Mouse (Mus musculus) forebrain, embryonic 15.5 days (tissue): ENCODE measurements at regions not wholly inside any gene's neighbourhood (a gene's known extent, or its start where the extent isn't known, plus 50 kb on each side); places are given as distances from the start of the nearest gene placed in this dataset.

Experiments used
- ATAC-seq: fragments of 200-750 bp; cut with Nextera tagmentation; replicated peaks from 2 replicates; pipeline ENCODE4 v1.8.0; 2017; ENCODE audit warnings: mild to moderate bottlenecking, moderate TSS enrichment, moderate library complexity
- H3K27ac ChIP-seq: fragments of 300-500 bp; sonication (generic); replicated peaks from 2 replicates; pipeline ENCODE4 v1.5.1; 2015; ENCODE audit warnings: mild to moderate bottlenecking, inconsistent platforms
- H3K27me3 ChIP-seq: fragments of 300-500 bp; sonication (generic); 2 replicates; pipeline ENCODE4 v1.6.1; 2015; ENCODE audit warnings: inconsistent platforms
- H3K36me3 ChIP-seq: fragments of 300-500 bp; sonication (generic); 2 replicates; pipeline ENCODE4 v1.6.1; 2015; ENCODE audit warnings: mild to moderate bottlenecking, inconsistent platforms
- H3K4me1 ChIP-seq: fragments of 300-500 bp; sonication (generic); 2 replicates; pipeline ENCODE4 v1.6.1; 2015; ENCODE audit warnings: inconsistent platforms
- H3K4me2 ChIP-seq: fragments of 300-500 bp; sonication (generic); replicated peaks from 2 replicates; pipeline ENCODE4 v1.6.1; 2015; ENCODE audit warnings: mild to moderate bottlenecking, inconsistent platforms
- H3K4me3 ChIP-seq: fragments of 300-500 bp; sonication (generic); 2 replicates; pipeline ENCODE4 v1.5.1; 2015; ENCODE audit warnings: mild to moderate bottlenecking, inconsistent platforms
- H3K9ac ChIP-seq: fragments of 300-500 bp; sonication (generic); replicated peaks from 2 replicates; pipeline ENCODE4 v1.6.1; 2015; ENCODE audit warnings: mild to moderate bottlenecking, inconsistent platforms
- H3K9me3 ChIP-seq: fragments of 300-500 bp; sonication (generic); 2 replicates; pipeline ENCODE4 v1.6.1; 2016; ENCODE audit warnings: inconsistent platforms
- WGBS: fragments of 180-500 bp; shearing (Covaris S2); methylation state at CpG from one replicate; pipeline ENCODE4 v1.1.7; 2015; ENCODE audit warnings: mixed read lengths; 5-methylcytosine and 5-hydroxymethylcytosine counted together

DNA sequence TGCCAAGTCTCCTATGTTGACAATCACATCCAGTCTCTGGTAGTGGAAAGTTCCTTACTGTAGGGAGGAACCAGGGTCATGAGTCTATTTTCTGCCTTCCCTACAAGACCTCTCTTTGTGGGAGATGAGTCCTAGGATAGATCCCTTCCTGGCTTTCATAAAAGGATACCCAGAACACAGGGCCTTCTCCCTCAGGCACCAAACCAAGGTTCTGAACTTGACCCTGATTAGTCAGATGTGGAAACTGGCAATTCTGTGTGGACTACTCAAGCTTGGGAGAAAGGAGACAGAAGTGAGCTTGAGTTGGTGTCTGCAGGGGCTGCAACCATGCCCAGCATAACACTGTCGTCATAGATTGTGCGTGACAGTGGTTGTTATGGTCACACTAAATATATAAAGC lies 293.6 kb upstream of the Hs6st1 start:
- no peaks in the 10 kb centered on the region for H3K9me3 ChIP-seq

DNA sequence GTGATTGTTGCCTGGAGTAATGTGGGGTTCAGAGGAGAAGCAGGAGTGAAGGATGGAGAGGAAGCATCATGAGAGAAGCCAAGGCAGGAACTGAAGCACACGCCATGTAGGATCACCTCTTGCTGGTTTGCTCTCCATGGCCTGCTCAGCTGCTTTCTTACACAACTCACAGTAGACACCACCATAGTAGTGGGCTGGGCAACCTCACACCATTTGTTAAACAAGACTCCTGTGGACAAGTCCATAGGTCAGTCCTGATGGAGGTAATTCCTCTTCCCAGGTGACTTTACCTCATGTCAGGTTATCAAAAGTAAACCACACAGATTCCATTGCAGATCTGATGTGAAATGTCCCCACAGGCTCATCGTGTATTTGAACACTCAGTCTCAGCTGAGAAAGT lies 285.5 kb upstream of the Hs6st1 start:
- Histone ChIP-seq H3K9me3 (no peaks in the 10 kb centered on the region), H3K4me3 (no peak overlapping the region), H3K9ac (no peak overlapping the region), H3K4me2 (no peak overlapping the region), H3K27ac (no peak overlapping the region), H3K27me3 (no peaks in the 10 kb centered on the region), H3K4me1 (no peaks in the 10 kb centered on the region), H3K36me3 (no peaks in the 10 kb centered on the region)
- WGBS, result 82% methylated on average over 2 of the region's 2 CpGs
- no peak for ATAC-seq

More for the DNA sequence above, 293.6 kb upstream of the Hs6st1 start:
- Histone ChIP-seq H3K4me2 (no peak overlapping the region), H3K9ac (no peak overlapping the region), H3K27me3 (no peaks in the 10 kb centered on the region), H3K4me1 (no peaks in the 10 kb centered on the region), H3K27ac (no peak overlapping the region), H3K4me3 (no peak overlapping the region), H3K36me3 (no peaks in the 10 kb centered on the region)
- no peak for ATAC-seq
- WGBS, result 91% methylated on average over 2 of the region's 2 CpGs

DNA sequence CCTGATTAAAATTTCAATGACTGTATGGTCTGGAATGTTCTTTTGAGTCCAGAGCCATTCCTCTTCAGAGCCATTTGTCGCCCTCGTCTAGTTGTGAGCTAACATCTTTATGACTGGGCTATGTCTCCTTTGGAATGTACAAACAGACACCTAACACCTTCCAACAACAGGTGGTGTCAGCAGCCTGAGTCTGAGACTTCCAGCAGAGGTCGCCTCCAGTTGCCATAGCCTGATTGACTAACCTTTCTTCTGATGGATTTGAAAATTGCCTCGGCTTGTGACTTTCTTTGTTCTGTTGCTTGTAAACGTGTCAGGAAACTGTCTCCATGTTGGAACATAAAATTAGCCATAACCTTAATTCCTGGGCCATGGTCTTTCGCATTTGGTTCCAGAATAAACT lies 284.8 kb upstream of the Hs6st1 start:
- H3K4me1 ChIP-seq, result no peaks in the 10 kb centered on the region
- H3K4me2 ChIP-seq, result no peak overlapping the region
- H3K9ac ChIP-seq, result no peak overlapping the region
- H3K27me3 ChIP-seq, result no peaks in the 10 kb centered on the region
- H3K36me3 ChIP-seq, result no peaks in the 10 kb centered on the region
- ATAC-seq, result no peak
- no peak overlapping the region for H3K4me3 ChIP-seq
- WGBS, result 86% methylated on average over 6 of the region's 6 CpGs
- H3K9me3 ChIP-seq, result no peaks in the 10 kb centered on the region
- H3K27ac ChIP-seq, result no peak overlapping the region

DNA sequence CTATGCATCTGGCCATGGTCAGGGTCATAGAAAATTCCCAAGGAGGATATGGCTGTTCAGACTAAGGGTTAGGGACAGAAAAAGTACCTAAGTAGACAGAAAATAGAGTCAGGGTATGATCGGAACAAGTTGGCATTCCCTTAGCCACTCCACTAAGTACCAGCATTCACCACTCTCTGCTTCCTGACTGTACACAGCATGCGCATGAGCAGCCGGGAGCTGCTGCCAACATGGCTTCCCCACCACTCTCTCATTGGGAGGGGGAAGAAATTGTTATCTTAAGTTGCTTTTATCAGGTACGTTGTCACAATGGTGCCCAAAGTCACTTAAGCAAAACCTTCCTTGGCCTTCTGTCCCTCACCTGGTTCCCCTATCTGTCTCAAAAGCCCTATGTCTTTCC lies 282.0 kb upstream of the Hs6st1 start:
- H3K9ac ChIP-seq, result no peak overlapping the region
- WGBS, result 88% methylated on average over 4 of the region's 4 CpGs

DNA sequence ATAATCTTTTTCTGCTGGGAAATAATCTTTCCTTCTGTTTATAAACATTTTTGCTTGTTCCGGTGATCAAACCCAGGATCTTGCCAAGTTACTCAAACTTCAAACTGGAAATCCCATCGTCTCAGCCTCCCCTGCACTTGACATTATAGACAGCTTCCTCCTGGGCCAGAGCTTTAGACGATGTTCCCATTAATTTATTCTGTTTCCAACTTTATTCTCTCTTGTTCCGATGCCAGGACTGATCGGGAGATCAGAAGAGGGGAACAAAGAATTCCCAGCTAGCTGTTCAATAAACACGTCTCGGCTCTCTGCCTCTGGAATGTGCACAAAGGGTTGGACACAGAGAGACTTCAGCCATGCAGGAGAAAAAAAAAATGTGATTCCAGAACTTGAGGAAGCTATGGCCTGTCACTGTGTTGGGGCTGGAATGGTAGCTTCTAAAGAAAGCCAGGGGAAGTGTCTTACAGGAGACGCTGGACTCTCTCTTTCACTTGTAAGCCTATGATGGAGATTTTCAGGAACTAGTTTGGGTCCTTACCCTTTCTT lies 281.5 kb upstream of the Hs6st1 start:
- no peak overlapping the region for H3K4me2 ChIP-seq
- no peak overlapping the region for H3K4me3 ChIP-seq
- no peak overlapping the region for H3K27ac ChIP-seq
- 34% methylated on average over 8 of the region's 8 CpGs for WGBS
- no peak overlapping the region for H3K9ac ChIP-seq
- no peak for ATAC-seq
- H3K4me1 ChIP-seq, result no peaks in the 10 kb centered on the region
- H3K9me3 ChIP-seq, result no peaks in the 10 kb centered on the region
- no peaks in the 10 kb centered on the region for H3K36me3 ChIP-seq
- H3K27me3 ChIP-seq, result no peaks in the 10 kb centered on the region

More for the DNA sequence above, 282.0 kb upstream of the Hs6st1 start:
- no peaks in the 10 kb centered on the region for H3K4me1 ChIP-seq
- H3K4me3 ChIP-seq, result no peak overlapping the region
- ATAC-seq, result no peak
- H3K9me3 ChIP-seq, result no peaks in the 10 kb centered on the region
- H3K4me2 ChIP-seq, result no peak overlapping the region
- H3K27me3 ChIP-seq, result no peaks in the 10 kb centered on the region
- H3K36me3 ChIP-seq, result no peaks in the 10 kb centered on the region
- H3K27ac ChIP-seq, result no peak overlapping the region

DNA sequence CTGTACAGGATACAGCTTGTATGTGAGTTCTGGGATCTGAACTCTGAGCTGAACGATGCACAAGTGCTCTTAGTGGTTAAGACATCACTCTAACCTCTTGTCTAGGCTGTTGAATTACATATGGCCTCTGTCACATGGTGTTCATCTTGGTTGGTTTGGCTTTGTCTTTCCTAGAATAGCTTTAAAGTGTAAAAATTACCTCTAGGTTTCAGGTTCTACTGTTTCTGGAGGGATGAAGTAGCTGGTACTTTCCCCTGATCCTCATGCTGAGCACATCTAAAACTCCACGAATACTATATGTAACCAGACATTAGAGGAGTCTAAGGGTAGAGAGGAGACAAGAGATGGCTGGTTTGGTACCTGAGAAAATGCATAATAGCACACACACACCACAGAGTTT lies 271.1 kb upstream of the Hs6st1 start:
- H3K4me3 ChIP-seq, result no peak overlapping the region
- 72% methylated on average over 2 of the region's 2 CpGs for WGBS
- H3K4me2 ChIP-seq, result no peak overlapping the region
- H3K36me3 ChIP-seq, result no peaks in the 10 kb centered on the region
- no peak overlapping the region for H3K27ac ChIP-seq
- H3K27me3 ChIP-seq, result no peaks in the 10 kb centered on the region
- H3K4me1 ChIP-seq, result no peaks in the 10 kb centered on the region
- H3K9ac ChIP-seq, result no peak overlapping the region
- no peak for ATAC-seq
- H3K9me3 ChIP-seq, result no peaks in the 10 kb centered on the region

DNA sequence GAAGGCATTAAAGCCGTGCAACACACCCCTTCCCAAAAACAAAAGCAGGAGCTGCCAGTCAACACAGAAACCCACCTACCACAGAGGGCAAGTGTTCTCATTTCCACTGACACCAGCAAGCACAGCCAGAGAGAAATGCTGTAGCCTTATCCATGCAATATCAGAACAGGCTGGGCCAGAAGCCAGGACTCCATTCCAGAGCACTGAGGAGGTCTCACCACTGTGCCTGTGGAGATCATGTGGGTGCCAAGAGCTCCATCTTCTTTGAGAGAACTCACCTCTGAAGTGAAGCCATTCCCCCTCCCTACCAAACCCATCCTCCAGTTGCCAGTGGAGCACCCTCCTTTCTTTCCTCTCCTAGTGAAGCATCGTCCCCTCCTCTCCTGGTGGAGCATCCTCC lies 270.7 kb upstream of the Hs6st1 start:
- H3K27me3 ChIP-seq, result no peaks in the 10 kb centered on the region
- WGBS, result 64% methylated on average over 2 of the region's 2 CpGs

DNA sequence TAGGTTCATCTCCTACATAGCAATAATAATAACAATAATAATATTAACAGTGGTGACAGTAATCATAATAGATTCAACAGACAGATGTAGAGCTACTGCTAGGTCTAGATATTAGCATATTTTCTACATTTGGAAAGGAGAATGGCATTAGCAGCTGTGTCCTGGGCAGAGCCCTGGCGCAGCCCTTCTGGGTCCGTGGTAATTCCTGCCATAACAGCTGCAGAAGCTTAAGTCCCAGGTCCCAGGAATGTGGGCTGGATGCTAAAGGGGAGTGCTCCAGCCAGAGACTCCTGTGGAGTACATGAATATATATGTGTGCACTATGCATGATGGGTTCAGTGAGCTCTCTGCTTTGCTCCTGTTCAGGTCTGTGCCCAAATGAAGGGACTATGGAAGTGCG lies 262.7 kb upstream of the Hs6st1 start:
- 0 out of 2 replicates have a peak, but pooled peaks cover 10% of the 10 kb centered on the region for H3K4me1 ChIP-seq
- no peaks in the 10 kb centered on the region for H3K27me3 ChIP-seq
- whole genome bisulfite sequencing, result 77% methylated on average over 3 of the region's 3 CpGs
- H3K4me2 ChIP-seq, result no peak overlapping the region
- H3K36me3 ChIP-seq, result no peaks in the 10 kb centered on the region
- ATAC-seq, result no peak
- H3K4me3 ChIP-seq, result no peak overlapping the region
- no peaks in the 10 kb centered on the region for H3K9me3 ChIP-seq
- no peak overlapping the region for H3K9ac ChIP-seq
- H3K27ac ChIP-seq, result no peak overlapping the region

More for the DNA sequence above, 270.7 kb upstream of the Hs6st1 start:
- no peak for ATAC-seq
- Histone ChIP-seq H3K36me3 (no peaks in the 10 kb centered on the region), H3K4me1 (no peaks in the 10 kb centered on the region), H3K4me3 (no peak overlapping the region), H3K27ac (no peak overlapping the region), H3K4me2 (no peak overlapping the region), H3K9ac (no peak overlapping the region), H3K9me3 (no peaks in the 10 kb centered on the region)

DNA sequence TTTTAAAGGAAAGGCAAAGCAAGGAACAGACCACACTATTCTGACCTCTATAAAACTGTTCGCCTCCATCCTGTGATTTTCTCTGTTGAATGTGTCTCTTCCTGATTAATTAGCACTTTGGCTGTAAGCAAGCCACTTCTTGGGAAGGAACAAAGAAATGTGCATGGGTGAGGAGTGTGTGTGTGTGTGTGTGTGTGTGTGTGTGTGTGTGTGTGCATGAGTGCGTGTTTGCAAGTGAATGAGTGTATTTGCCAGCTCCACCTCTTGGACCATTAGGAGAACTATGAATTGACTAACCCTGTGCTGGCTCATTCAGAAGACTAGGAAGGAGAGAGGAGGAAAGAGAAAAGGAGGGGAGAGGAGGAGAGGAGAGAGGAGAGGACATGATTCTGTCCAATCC lies 261.9 kb upstream of the Hs6st1 start:
- no peaks in the 10 kb centered on the region for H3K9me3 ChIP-seq
- 19% methylated on average over 2 of the region's 2 CpGs for WGBS
- H3K4me3 ChIP-seq, result no peak overlapping the region
- no peaks in the 10 kb centered on the region for H3K27me3 ChIP-seq
- H3K4me1 ChIP-seq, result peaks cover 12% of the 10 kb centered on the region
- no peak overlapping the region for H3K27ac ChIP-seq
- H3K4me2 ChIP-seq, result no peak overlapping the region
- ATAC-seq, result 0 out of 2 replicates have a peak, but pooled peaks have one; percentile 11
- no peak overlapping the region for H3K9ac ChIP-seq
- no peaks in the 10 kb centered on the region for H3K36me3 ChIP-seq

DNA sequence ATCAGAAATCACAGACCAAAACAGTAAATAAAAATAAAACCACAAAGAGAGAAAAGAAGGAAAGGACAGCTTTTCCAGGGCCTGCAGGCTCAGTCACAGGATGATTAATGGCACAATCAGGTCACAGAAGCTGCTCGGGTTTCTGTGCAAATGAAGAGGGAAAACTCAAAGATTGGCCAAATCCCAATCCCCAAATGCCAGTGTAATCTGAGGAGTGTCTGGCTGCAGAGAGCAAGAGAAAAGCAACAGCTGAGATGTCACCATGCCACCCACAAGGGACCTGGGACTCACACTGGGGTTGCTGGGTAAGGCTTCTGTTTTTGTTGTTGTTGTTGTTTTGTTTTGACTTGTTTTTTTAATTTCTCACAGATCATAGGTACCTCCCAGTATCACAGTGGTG lies 261.5 kb upstream of the Hs6st1 start:
- Histone ChIP-seq H3K4me1 (peaks cover 16% of the 10 kb centered on the region), H3K9ac (no peak overlapping the region), H3K4me3 (no peak overlapping the region), H3K27ac (no peak overlapping the region), H3K27me3 (no peaks in the 10 kb centered on the region), H3K36me3 (no peaks in the 10 kb centered on the region), H3K9me3 (no peaks in the 10 kb centered on the region), H3K4me2 (no peak overlapping the region)
- ATAC-seq, result no peak
- WGBS, result 22% methylated on average over 1 of the region's 1 CpGs

DNA sequence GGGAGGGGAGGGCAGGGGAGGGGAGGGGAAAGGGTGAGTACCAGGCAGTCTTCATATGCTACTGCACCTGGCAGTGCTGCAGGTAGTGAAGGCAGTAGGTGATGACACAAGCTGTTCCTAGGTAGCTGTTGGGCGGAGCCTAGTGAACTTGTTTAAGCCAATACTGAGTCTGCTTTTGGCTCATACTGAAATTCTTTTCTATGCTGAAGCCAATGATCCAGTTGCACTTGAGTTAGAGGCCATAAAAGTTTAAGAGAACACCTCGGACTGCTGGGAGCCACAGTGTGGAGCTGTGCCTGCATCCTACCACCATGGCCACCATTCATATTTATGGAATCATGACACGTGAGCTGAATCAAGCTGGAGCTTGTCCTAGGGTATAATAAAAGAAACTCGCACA lies 259.3 kb upstream of the Hs6st1 start:
- H3K4me2 ChIP-seq, result no peak overlapping the region
- 85% methylated on average over 4 of the region's 4 CpGs for WGBS
- no peak for ATAC-seq

DNA sequence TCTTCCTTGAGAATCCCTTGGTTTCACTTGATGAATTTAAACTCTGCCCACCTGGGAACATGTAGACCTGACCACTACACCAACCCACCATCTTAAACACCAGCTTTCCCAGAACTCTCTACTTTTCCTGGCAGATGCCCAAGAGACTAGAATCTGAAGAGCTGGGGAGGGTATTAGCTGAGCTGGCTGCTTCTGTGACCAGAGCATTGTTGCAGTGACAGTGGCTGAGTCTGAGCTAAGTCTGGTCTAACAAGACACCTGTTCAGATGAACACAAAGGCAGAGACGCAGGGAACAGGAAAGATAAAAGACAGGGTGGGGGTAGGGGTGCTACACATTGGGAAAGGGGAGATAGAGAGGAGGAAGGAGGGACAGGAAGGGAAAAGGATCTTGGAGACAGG lies 258.9 kb upstream of the Hs6st1 start:
- WGBS, result 36% methylated on average over 1 of the region's 1 CpGs
- Histone ChIP-seq H3K4me2 (no peak overlapping the region), H3K4me1 (peaks cover 16% of the 10 kb centered on the region), H3K27ac (no peak overlapping the region), H3K36me3 (no peaks in the 10 kb centered on the region), H3K4me3 (no peak overlapping the region), H3K9ac (no peak overlapping the region), H3K9me3 (no peaks in the 10 kb centered on the region), H3K27me3 (no peaks in the 10 kb centered on the region)
- no peak for ATAC-seq

More for the DNA sequence above, 259.3 kb upstream of the Hs6st1 start:
- Histone ChIP-seq H3K4me1 (peaks cover 16% of the 10 kb centered on the region), H3K9ac (no peak overlapping the region), H3K4me3 (no peak overlapping the region), H3K27ac (no peak overlapping the region), H3K9me3 (no peaks in the 10 kb centered on the region), H3K36me3 (no peaks in the 10 kb centered on the region), H3K27me3 (no peaks in the 10 kb centered on the region)

DNA sequence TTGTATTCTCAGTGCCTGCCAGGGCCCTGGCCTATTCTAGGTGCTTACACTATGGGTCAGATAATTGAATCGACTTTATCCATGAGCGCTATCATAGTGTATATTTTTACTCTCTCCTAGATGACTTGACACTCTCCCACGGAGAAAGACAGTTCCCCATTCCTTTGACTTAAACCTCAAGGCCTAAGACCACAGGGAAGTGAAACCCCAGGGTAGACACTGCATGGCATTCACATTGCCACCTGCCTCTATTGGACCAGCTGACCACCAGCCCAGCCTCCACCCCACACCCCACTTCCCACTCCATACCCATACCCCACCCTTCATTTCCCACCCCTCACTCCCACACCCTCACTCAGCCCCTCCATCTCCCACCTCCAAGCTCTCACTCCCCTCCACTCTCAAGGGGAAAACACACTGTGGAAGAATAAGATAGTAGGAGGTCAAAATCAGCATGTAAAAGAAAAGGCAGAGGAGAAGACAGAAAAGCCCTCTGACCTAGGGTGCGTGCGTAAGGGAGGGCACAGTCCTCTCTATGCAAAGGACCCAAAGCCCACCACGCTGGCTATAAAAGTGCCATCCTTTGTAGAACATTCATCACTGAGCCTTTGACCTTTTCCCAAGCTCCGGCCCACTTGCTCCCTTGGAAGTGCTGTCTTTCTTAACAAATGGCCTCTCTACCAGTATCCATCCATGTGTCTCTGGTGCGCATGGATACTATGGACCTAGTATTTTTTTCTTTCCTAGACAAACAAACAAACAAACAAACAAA lies 257.4 kb upstream of the Hs6st1 start:
- Histone ChIP-seq H3K4me1 (peaks cover 16% of the 10 kb centered on the region), H3K4me3 (no peak overlapping the region), H3K9me3 (no peaks in the 10 kb centered on the region), H3K27ac (no peak overlapping the region), H3K27me3 (no peaks in the 10 kb centered on the region), H3K36me3 (no peaks in the 10 kb centered on the region), H3K9ac (no peak overlapping the region), H3K4me2 (no peak overlapping the region)
- WGBS, result 90% methylated on average over 8 of the region's 8 CpGs
- ATAC-seq, result no peak
